Mouse (Mus musculus): ENCODE data around the gene Ets2. TPM values are rescaled to one million over a fixed set of nuclear protein-coding genes. Genes with fewer than 3 reads are reported as not detected.
"Not testable (repeated sequence)": the region's sequence is repeated elsewhere in the genome, so short reads cannot be mapped to it uniquely, and the experiment has no call there.

Ets2 gene
- polyA plus RNA-seq, 1 experiment from 2014 or later: 24.1 TPM

DNA sequence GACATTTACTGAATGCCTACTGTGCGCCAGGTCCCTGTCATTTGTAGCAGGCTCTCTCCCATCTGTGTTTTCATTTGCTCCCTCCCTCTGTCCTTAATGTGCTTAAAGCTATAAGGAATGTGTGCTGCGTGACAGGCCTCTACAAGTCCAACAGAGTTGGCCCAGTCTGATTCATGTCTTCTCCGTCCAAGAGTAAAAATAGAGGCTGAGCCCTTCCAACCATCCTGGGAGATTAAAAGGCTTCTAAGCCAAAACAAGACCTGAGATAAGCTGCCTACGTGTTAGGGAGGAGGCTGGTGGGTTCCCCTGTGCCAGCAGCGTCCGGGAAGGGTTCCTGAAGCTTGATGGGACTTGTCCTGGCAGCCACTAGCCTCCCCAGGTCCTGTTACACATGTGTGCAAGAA lies 58.1 kb downstream of the Ets2 start:
- 80% methylated on average over 6 of the region's 6 CpGs for WGBS
- Histone ChIP-seq H3K9me3 (no peaks in the 10 kb centered on the region), H3K27me3 (no peaks in the 10 kb centered on the region), H3K4me2 (no peak overlapping the region), H3K9ac (no peak overlapping the region), H3K27ac (replicated peaks) (no peak overlapping the region), H3K4me3 (no peak overlapping the region), H3K4me1 (replicated peaks) (no peaks in the 10 kb centered on the region), H3K36me3 (no peaks in the 10 kb centered on the region)
- no peak for ATAC-seq (ENCODE audit: low FRiP score, low read depth)

DNA sequence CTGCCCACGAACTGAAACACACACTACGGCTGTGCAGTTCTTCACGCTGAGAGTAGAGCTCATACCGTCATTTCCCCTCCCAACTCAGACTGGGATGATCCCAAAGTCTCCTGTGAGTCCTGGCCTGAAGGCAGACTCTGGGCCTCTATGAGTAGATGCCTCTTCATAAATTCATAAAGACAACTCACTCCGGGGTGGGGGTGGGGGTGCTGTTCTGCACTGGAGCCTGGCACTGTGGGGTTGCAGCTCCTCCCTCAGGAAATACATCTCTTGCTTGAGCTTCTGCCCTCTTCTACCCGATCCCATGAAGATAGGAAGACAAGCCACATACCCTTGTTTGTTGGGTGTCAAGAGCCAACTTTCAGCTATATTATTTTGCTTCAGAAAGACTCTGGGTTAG lies 59.9 kb downstream of the Ets2 start:
- no peak for ATAC-seq (ENCODE audit: low FRiP score, low read depth)
- Histone ChIP-seq H3K4me3 (no peak overlapping the region), H3K27ac (replicated peaks) (no peak overlapping the region), H3K36me3 (no peaks in the 10 kb centered on the region), H3K27me3 (no peaks in the 10 kb centered on the region), H3K9ac (no peak overlapping the region), H3K4me1 (replicated peaks) (no peaks in the 10 kb centered on the region), H3K9me3 (no peaks in the 10 kb centered on the region), H3K4me2 (no peak overlapping the region)
- 71% methylated on average over 6 of the region's 6 CpGs for WGBS

DNA sequence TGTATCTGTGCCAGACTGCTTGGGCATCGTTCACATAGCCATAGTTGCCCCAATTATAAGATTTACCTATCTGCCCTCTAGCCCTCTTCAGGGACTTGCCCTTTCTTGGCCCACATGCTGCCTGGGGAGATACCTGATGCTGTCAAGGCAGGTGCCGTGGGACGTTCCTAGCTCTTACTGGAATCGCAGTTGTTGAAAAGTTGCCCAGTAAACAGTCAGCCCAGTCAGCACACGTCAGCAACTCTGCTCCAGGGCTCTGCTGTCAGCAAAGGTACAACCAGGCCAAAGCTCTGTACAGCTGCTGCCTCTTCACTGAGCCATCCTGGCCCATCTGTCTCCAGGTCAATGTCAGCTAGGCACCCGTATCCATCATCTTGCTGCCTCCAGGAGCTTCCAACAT lies 61.3 kb downstream of the Ets2 start:
- H3K4me1 ChIP-seq (replicated peaks): no peaks in the 10 kb centered on the region

DNA sequence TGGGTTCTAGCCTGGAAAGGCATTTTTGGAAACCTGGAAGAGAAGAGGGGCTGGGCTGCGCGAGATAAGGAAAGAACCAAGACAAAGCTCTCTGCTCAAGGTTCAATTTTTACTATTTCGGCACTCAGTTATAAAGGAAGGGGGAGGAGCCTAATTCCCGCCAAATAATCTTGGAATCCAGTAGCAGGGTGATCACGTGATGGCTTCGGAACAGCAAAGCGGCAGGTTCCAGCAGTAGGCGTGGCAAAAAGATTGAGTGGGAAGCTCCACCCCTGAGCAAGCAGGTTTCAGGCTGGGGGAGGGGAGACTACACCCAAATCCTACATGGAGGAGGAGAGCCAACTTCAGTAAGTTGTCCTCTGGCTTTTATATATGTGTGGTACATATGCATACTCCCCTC lies 62.2 kb downstream of the Ets2 start:
- H3K27ac ChIP-seq (replicated peaks); H3K9ac ChIP-seq; H3K4me3 ChIP-seq; H3K9me3 ChIP-seq; H3K4me1 ChIP-seq (replicated peaks); H3K36me3 ChIP-seq; H3K27me3 ChIP-seq; ATAC-seq (ENCODE audit: low FRiP score, low read depth); H3K4me2 ChIP-seq: not testable (repeated sequence)
- 79% methylated on average over 8 of the region's 8 CpGs for WGBS

More for the DNA sequence above, 61.3 kb downstream of the Ets2 start:
- no peak overlapping the region for H3K4me2 ChIP-seq
- no peak overlapping the region for H3K27ac ChIP-seq (replicated peaks)
- ATAC-seq (ENCODE audit: low FRiP score, low read depth): no peak
- H3K36me3 ChIP-seq: no peaks in the 10 kb centered on the region
- H3K27me3 ChIP-seq: no peaks in the 10 kb centered on the region
- no peaks in the 10 kb centered on the region for H3K9me3 ChIP-seq
- 81% methylated on average over 6 of the region's 6 CpGs for WGBS
- no peak overlapping the region for H3K4me3 ChIP-seq
- H3K9ac ChIP-seq: no peak overlapping the region

DNA sequence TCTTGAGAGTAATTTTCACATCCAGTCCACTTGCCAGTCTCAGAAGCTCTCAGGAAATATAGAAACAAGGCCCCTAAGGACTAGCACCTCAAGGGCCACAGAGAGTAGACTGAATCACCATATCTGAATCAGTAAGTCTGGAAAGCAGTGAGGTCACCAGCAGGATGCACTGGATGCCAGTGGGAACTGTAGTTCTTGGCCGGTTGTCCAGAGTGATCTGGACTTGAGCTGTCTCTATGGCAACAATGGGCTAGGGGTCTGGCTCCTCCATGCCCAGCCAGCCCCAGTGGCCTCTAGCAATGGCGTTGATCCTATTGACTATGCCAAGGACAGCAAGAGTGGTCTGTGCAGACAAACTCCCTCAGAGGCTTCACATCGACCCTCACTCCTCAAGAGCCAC lies 64.3 kb downstream of the Ets2 start:
- no peaks in the 10 kb centered on the region for H3K9me3 ChIP-seq
- no peaks in the 10 kb centered on the region for H3K27me3 ChIP-seq
- no peak overlapping the region for H3K9ac ChIP-seq
- 66% methylated on average over 3 of the region's 3 CpGs for WGBS
- no peak for ATAC-seq (ENCODE audit: low FRiP score, low read depth)
- 0 out of 2 replicates have a peak, but pooled peaks cover 8% of the 10 kb centered on the region for H3K4me1 ChIP-seq (replicated peaks)
- no peaks in the 10 kb centered on the region for H3K36me3 ChIP-seq
- no peak overlapping the region for H3K27ac ChIP-seq (replicated peaks)
- no peak overlapping the region for H3K4me3 ChIP-seq
- no peak overlapping the region for H3K4me2 ChIP-seq

DNA sequence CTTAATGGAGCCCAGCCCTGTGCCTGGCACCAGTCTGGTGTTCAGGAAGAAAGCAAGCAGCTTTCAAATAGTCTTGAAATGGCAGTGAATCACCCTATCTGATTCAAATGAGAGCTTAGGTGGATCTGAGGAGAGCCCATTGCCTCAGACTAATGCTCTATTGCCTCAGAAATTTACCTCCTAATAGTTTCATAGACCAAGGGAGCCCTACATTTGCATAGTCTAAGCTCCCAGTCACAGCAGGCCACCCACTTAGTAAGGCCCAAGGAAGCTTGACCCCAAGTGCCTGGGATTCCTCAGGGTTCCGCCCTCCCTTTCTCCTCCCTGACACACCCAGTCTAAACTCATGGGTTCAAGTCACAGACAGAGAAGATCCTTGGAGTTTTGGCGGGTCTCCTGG lies 65.4 kb downstream of the Ets2 start:
- Histone ChIP-seq H3K27ac (replicated peaks) (no peak overlapping the region), H3K4me3 (no peak overlapping the region), H3K4me1 (replicated peaks) (0 out of 2 replicates have a peak, but pooled peaks cover 8% of the 10 kb centered on the region), H3K9me3 (no peaks in the 10 kb centered on the region), H3K4me2 (no peak overlapping the region), H3K36me3 (no peaks in the 10 kb centered on the region), H3K27me3 (no peaks in the 10 kb centered on the region), H3K9ac (no peak overlapping the region)
- 71% methylated on average over 2 of the region's 2 CpGs for WGBS
- no peak for ATAC-seq (ENCODE audit: low FRiP score, low read depth)

DNA sequence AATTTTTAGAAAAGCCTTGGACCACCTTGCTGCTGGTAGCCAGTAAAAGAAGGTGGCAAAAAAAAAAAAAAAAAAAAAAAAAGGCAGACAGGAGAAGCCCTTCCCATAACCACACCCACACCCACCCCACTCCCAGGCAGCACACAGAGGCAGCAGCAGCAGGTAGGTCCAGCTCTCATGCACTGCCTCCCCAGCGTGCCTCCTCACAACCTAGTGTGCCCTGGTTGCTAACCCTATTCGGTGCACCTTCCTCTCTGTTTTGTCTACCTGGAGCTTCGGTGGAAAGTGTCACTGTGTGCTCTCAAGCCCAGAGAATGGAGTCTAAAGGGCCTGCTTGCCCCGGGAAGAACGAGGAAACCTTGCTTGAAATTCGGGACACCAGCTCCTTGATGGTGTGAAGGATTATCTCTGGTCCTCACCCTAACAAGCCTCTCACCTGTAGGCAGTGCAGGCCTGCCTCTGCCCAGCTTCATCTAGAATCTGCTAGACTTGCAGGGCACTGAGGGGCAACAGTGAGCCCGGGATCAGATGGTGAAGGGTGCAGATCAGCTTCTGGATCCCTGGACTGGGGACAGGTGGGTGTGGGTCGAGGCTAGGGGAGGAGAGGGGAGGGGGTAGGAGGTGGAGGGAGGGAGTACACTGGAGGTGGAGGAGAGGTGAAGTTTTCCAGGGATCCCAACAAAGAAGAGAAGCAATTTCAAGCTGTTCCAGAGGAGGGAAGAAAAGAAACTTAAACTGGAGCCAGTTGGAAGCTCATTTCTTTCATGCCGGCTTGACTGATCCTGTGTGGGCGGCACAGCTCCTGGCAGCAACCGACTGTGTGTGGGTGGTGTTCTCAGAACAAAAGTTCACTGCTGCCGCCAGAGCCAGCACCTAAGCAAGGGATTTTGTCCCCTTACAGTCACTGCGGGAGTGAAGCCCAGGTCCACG lies 67.5 kb downstream of the Ets2 start:
- no peak; the same call in 1 of the 2 replicates for ATAC-seq (ENCODE audit: low FRiP score, low read depth)
- WGBS: 48% methylated on average over 14 of the region's 14 CpGs
- Histone ChIP-seq H3K4me1 (replicated peaks) (0 out of 2 replicates have a peak, but pooled peaks cover 8% of the 10 kb centered on the region), H3K9ac (no peak overlapping the region), H3K9me3 (no peaks in the 10 kb centered on the region), H3K4me3 (no peak overlapping the region), H3K27me3 (no peaks in the 10 kb centered on the region), H3K4me2 (no peak overlapping the region), H3K27ac (replicated peaks) (no peak overlapping the region), H3K36me3 (no peaks in the 10 kb centered on the region)

DNA sequence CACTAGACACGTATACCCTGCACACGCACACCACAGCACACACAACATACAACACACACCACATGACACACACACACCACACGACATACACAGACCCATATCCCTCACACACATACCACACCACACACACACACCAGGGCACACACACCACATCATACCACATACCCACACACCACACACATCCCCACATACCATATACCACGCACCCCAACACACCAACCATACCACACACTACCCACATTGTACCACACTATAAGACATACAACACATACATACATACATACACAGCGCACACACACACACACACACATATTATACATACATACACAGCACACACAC lies 68.1 kb downstream of the Ets2 start:
- 88% methylated on average over 5 of the region's 5 CpGs for WGBS
- peak; percentile 45; the same call in 1 of the 2 replicates for ATAC-seq (ENCODE audit: low FRiP score, low read depth)
- H3K27ac ChIP-seq (replicated peaks): no peak overlapping the region

DNA sequence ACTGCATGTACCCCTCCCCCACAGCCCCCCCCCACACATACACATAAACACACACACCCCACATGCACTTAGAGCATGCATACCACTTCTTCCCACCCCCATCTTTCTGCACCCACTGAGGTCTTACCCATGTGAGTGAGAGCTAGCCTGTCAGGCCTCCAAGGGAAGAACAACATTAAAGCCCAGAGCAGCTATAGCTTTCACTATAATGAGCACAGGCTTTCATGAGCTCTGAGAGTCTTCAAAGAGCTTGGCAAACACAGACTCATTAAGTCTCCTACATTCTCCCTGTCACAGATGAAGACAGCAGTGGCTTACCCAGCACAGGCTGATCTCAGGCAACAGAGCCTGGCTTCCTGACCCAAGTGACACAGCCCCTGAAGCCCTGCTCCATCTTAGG lies 68.5 kb downstream of the Ets2 start:
- H3K27ac ChIP-seq (replicated peaks): no peak overlapping the region
- 0 out of 2 replicates have a peak, but pooled peaks cover 8% of the 10 kb centered on the region for H3K4me1 ChIP-seq (replicated peaks)
- no peak overlapping the region for H3K4me2 ChIP-seq
- no peaks in the 10 kb centered on the region for H3K36me3 ChIP-seq
- no peak overlapping the region for H3K4me3 ChIP-seq
- H3K27me3 ChIP-seq: no peaks in the 10 kb centered on the region
- no peaks in the 10 kb centered on the region for H3K9me3 ChIP-seq
- H3K9ac ChIP-seq: no peak overlapping the region
- 0 out of 2 replicates have a peak, but pooled peaks have one; percentile 23 for ATAC-seq (ENCODE audit: low FRiP score, low read depth)

More for the DNA sequence above, 68.1 kb downstream of the Ets2 start:
- H3K9ac ChIP-seq: no peak overlapping the region
- H3K4me2 ChIP-seq: no peak overlapping the region
- 0 out of 2 replicates have a peak, but pooled peaks cover 8% of the 10 kb centered on the region for H3K4me1 ChIP-seq (replicated peaks)
- H3K27me3 ChIP-seq: no peaks in the 10 kb centered on the region
- H3K9me3 ChIP-seq: no peaks in the 10 kb centered on the region
- H3K4me3 ChIP-seq: no peak overlapping the region
- no peaks in the 10 kb centered on the region for H3K36me3 ChIP-seq

Other genes with a start within 250 kb of the Ets2 start
- 2.6 and 2.7 TPM in 2 replicates for gene Erg, start 115.5 kb upstream of the Ets2 start, polyA plus RNA-seq (2015; fragmentation: Nextera tagmentation; extraction: Ambion mirVana)

Measured in hindbrain, embryonic 15.5 days (tissue).